Mouse (Mus musculus): ENCODE results near the gene Cdhr3.
A peak's percentile ranks its signal among the peaks of the same experiment; 100 is the strongest.

Gene Cdhr3

DNA sequence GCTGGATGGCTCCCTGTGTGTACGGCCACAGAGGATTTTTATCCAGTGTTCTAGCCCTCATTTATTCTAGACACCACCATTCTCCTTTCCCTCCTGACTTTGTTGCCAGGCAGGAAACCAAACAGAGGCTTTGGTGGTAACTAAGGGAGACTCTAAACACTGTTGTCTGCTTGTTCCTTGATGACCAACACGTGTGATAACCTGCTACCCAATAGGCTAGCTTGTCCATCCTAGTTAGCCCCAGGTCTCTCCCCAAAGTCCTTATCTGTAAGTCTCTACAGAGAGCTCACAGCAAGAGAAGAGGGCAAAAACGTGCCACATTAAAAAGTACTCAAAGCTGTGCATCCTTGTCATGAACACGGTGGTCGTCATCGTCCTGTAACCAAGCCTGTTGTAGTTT, at the start of gene Cdhr3:
TSS of gene Cdhr3 (minus strand) at position 101 of the 400 bp plus-strand sequence.
- no peak for ATAC-seq (ENCODE audit: insufficient number of reproducible peaks, low FRiP score, low TSS enrichment)

DNA sequence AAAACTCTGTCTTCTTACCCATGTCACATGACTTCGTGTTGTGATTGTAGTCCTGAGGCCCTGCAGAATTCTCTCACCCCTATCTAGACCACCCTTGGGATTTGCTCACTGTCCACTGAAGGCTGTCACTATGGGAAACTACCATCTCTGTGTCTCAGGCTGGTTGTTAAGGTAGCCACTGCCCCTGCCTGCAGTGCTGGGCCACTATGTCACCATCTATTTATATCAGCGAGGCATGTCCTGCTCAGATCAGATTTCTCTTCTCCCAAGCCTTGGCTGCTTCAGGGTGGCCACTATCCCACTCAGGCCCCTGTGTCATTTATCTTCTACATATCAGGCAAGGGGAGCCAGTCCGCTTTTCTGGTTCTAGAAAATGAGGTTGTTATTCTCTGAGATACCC, 46.4 kb upstream of the Cdhr3 start:
- ATAC-seq (ENCODE audit: insufficient number of reproducible peaks, low FRiP score, low TSS enrichment), result no peak

DNA sequence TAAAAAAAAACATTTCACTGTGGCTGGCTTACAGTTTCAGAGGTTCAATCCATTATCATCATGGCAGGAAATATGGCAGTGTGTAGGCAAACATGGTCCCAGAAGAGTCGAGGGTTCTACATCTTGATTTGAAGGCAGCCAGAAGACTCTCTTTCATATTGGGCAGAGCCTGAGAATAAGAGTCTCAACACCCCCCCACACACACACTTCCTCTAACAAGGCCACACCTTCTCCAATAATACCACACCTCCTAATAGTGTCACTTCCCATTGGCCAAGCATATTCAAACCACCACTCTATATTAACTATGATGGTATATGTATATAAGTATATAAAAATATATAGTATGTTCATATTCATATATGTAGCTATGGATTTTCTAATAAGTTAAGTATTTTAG, 45.2 kb upstream of the Cdhr3 start:
- ATAC-seq (ENCODE audit: insufficient number of reproducible peaks, low FRiP score, low TSS enrichment), result no peak

DNA sequence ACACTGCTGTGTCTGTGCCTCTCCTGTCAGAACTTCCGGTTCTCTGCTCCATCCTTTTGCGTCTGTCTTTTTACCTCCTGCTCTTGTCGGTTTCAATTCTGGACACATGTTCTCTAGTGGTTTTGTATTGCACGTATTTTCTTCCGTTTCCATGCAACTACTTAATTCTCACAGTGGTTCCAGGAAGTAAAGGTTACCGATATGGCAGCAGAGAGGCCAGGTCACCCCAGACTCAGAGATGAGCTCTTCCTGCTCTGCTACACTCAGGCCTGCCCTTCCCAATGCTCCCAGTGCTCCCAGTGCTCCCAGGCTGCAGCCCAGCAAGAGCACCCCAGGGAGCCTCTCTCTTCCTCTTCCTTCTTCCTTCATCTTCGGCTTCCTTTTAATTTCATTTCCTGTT, 39.1 kb upstream of the Cdhr3 start:
- no peak for ATAC-seq (ENCODE audit: insufficient number of reproducible peaks, low FRiP score, low TSS enrichment)

DNA sequence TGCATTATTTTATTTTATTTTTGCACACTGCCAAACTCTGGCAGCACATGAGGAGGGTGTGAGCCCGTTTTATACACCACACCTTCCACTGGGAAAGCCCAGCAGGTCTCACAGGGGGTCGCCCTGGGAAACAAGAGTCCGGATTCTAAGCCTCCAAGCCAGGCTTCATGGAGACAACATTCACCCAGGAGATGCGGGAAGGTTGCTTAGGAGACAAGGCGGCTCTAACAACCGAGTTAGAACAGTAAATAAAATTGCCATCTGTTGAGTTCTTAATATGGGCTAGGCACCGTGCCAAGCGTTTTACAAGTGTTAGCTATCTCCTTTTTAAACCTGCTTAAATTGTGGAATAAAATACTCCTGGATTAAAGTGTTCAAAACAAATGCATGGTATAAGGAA, 37.7 kb upstream of the Cdhr3 start:
- ATAC-seq (ENCODE audit: insufficient number of reproducible peaks, low FRiP score, low TSS enrichment), result no peak

DNA sequence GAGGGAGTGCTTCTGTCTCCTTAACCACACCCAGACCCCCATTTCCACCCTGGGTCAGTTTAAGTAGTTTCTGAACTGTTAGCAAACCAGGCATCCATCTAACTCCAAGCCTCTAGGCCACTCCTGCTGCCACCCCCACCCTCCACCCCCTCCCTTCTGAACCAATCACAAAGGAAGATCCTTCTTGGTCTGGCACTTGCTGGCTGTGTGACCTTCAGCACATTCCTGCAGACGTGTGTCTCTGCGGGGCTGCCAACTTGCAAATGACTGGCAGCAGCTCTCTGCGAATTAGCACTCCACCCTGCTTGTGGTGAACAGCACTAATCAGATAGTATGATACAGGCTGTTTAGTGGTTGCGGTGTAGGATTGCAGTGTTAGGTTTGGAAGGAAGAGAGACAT, 36.7 kb upstream of the Cdhr3 start:
- no peak for ATAC-seq (ENCODE audit: insufficient number of reproducible peaks, low FRiP score, low TSS enrichment)

DNA sequence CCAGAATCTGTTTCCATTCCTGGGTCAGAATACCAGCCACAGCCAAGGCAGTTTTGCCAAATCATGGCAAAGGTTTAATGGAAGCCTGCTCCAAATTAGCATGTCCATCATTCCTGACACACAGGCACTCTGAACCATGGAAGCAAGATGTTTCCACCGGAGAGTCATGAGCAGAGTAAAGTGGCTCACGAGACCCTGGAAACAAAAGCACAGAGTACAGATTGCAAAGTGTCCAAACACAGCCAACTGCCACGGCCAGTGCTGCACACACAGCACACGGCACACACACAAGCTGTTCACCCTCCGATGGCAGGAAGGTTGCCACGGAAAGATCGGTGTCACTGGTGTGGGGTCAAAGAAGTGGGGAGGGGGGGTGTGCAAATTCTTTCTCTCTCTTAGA, 36.0 kb upstream of the Cdhr3 start:
- ATAC-seq (ENCODE audit: insufficient number of reproducible peaks, low FRiP score, low TSS enrichment), result no peak

DNA sequence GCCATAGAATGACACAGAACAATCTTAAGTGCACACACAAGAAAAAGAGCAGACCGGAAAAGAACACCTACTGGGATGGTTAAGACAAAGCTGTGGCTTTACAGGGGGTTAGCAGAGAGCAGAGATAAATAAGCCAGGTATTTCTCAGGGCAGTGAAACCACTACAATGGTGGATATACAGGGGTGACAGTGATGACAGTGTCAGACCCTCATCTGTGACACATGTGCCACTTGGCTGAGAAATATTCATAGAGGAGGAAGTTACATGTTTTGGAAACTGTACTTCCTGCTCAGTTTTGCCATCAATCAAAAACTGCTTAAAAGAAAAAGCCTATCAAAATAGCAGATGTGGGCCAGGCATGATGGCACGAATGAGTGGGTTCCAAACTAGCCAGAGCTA, 35.4 kb upstream of the Cdhr3 start:
- ATAC-seq (ENCODE audit: insufficient number of reproducible peaks, low FRiP score, low TSS enrichment), result no peak

DNA sequence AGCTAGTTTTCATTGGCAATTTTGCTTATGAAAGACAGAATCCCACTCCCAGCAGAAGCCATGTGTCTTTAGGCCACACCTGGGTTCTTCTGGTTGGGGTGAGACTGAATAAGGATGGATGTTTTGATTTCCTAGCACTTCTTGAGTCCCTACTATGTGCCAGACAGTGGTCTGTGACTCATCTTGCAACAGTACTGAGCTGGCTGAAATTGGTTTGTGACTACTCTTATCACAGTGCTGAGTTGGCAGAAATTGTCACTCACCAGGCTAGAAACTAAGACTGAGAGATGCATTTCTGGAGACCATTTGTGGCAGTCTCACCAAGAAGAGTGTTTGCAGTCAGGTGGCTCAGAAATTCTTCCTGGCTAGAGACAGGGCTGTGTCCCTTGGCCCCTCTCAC, 33.6 kb upstream of the Cdhr3 start:
- ATAC-seq (ENCODE audit: insufficient number of reproducible peaks, low FRiP score, low TSS enrichment), result no peak

DNA sequence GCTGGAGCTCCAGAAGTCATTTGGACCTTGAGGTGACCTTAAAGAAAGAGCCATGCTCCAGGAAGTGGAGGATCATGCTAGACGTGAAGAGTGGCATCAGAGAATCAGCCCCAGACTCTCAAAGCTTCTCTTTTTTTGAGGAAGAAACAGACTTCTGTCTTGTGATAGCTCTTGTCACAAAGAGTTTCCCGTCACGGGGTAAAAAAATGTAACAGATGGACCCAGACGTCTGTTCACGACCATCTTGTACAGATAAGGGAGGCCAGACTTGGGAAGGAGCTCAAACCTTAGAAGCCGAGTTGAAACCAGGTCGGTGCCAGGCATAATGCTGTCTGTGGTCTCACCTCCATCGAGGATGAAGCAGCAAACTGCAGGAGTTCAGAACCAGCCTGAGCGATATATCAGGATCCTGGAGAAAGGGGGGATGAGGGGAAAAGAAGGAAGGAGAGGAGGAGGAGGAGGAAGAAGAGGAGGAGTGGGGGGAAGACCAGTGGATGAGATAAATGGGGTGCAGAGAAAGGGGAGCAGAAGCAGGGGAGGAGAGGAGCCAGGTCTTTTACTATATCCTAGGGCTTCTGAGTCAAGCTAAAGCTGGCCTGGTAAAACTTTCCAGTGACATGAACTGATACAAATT, 33.0 kb upstream of the Cdhr3 start:
- ATAC-seq (ENCODE audit: insufficient number of reproducible peaks, low FRiP score, low TSS enrichment), result no peak

DNA sequence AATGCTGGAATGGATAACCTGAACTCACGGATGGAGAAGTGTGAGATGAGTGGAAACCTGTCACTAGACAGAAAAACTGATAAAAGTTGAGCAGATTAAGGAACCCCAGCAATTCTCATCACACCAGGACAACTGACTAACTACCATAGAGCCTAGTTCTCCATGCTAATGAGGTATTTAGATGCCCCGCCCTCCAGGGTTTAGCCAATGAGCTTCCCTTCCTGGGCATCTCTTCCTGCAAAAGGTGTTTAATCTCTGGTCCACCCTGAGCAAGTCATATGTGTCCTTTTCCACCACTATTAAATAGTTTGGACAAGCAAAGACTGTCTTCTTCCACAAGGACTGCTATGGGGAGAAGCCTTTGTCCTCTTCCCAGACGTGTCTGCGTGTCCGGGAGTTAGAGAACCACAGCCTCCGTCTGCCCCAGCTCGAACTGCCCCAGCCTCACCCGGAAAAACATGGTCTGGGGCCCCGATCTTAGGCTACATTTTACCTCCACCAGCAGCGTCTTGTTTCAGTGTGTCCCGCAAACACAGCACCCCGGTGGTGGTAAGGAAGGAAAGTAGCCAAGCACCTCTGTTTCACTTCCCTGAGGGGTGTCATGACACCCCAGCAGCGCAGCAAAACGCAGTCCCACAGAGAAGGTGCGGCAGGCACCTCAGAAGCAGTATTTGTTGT, 26.1 kb upstream of the Cdhr3 start:
- no peak for ATAC-seq (ENCODE audit: insufficient number of reproducible peaks, low FRiP score, low TSS enrichment)

DNA sequence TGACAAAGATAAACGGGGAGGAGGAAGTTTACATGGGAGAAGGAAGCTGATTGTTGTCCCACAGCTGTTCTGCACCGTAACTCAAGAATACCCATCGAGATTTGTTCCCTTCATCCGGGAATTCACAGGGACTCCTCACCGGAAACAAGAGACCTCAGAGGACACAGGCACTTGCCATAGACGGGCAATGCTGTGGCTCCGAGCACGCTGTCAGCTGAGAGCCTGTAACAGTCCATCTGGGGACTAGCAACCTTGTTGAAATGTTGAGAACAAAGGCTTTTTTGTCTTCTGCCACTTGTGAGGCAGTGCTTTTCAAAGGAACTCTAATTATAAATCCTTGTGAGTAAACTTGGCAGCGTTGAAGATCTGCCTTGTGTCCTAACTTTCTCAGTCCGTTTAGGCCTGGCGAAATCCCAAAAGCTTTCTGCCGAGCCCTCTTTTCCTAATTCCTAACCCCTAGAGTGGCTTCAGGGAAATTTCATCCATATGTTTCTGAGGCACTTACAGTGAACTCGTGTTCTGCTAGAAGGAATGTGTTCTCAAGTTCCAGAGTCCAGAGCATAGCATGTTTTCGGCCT, 18.3 kb upstream of the Cdhr3 start:
- no peak for ATAC-seq (ENCODE audit: insufficient number of reproducible peaks, low FRiP score, low TSS enrichment)

DNA sequence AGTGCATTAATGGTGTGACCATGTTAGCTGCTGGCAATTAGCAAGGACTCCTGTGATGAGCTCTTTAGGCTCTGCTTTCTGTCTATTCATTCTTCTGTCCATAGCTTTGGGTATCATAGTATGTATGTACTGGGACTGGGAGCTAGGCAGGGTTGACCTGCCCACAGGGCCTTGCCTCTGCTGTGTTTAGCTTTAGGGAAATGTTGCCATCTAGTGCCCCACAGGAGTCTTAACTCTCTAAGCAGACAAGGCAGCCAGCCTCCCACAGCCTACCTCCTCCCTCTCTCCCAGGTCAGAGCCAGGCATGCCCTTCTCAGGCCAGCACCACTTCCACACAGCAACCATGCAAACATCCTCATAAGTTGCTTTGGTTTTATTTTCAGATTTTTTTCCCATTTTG, 16.9 kb upstream of the Cdhr3 start:
- peak; percentile 73; the same call in 1 of the 2 replicates for ATAC-seq (ENCODE audit: insufficient number of reproducible peaks, low FRiP score, low TSS enrichment)

DNA sequence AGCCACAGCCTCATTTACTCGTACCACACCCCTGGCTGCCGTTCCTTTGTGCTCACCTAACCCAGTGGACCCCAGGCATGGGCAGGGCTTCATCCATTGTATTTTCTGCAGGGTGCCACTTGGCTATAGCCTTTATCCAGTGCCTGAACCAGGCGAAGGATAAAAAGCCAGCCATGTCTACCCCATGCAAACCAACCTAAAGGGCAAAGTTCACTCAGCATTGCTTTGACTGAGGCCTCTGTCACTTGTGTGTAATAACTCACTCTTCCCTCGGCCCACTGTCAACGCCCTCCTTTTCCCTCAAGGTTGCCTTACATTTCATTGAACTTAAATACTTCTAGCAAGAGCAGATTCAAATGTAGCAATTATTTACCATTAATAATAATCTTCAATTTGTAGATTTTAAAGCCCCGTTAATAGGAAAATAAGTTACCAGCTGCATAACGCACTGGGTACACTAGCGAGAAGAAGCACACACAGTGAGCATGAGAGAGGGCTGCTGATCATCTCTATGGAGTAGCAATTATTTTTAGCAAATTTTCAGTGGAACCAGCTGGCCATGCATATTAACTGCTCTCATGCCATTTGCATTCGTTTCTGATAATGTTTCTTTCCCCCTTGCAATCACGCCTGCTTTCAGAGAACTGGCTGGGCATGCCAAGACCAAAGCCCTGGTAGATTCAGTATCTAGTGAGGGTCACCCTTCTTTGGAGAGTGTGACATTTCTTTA, 13.9 kb upstream of the Cdhr3 start:
- ATAC-seq (ENCODE audit: insufficient number of reproducible peaks, low FRiP score, low TSS enrichment), result no peak

DNA sequence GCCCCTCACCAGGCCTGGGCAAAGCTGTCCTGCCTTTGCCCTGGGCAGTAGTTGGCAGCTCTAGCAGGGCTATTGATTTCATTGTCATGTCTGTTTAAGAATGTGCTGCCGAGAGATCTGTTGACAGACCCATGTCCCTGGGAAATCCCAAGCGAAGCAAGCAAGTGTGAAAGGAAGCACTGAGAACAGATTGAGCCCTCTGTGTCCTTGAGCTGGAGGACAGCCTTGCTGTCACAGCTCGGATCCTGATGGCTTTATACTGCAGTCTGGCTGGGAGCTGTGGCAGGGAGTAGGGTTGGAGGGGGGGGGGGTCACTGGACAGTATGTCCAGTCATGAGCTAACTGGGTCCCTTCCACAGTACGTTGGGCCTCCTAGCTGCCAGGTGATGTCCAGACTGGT, 13.0 kb upstream of the Cdhr3 start:
- ATAC-seq (ENCODE audit: insufficient number of reproducible peaks, low FRiP score, low TSS enrichment), result peak; percentile 37; the same call in 1 of the 2 replicates

DNA sequence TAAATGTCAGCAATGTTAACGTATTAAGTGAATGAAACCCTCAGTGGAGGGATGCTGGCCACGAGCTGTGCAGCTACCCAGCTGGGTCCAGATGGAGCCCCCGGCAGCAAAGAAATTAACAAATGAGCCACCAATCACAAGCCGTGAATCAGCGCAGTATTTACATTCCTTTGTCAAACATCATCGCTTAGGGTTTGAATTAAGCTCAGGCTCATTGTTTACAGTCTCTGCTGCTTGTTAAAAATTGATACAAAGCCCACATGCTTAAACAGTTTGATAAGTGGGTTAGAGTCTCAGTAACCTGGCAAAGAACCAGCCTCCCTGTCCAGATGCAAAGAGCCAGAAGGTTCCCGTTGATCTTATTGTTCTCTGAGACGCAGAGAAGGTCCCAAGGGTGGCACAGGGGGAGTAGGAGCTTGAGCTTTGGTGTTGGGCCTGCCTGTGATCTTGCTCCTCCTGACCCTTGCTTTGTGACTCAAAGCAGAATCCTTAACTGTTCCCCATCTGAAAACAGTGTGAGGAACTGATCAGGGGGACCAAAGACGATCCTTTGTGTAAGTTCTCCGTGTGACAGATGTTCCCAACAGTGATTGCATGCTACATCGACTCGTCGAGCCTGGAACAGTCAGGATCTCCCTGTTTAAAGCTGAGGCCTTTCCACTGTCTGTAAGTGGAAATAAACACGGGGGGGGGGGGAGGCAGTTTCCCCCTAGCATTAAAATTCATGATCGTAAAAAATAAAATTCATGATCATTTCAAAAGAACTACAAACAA, 9.9 kb upstream of the Cdhr3 start:
- ATAC-seq (ENCODE audit: insufficient number of reproducible peaks, low FRiP score, low TSS enrichment), result no peak

DNA sequence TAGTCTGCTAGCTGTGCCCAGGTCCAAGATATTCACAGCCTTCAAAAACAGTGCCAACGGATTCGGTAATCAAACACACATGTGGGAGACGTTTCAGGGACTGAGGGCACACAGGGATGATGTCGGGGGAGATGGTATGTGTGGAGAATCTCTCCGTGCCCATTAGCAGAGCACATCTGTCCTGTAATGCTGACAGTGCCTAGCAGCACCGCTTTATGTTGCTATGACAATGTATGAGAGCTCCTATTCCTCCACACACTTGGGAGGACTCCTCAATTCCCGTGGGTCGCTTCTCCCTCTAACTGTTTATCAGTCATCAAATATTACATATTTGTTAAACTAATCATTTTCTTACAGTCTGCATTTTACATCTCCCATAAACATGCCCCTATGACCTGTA, 9.0 kb upstream of the Cdhr3 start:
- no peak for ATAC-seq (ENCODE audit: insufficient number of reproducible peaks, low FRiP score, low TSS enrichment)

DNA sequence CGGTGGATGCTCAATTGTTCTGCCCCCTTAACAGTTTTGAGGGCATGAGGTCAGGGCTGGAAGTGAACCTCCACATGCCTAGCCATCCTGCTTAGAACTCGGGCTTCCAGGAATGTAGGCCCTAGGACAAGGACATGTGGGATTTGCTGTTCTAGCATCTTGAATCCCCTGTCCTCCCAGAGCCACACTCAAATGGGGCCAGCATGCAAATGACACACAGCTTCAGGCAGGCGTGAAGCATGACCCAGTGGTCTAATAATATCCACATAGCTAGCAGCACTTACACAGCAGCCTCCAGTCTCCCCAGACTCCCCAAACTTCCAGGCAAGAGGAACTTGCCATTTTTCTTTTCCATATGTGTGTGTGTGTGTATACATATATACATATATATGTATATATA, 3.3 kb upstream of the Cdhr3 start:
- no peak for ATAC-seq (ENCODE audit: insufficient number of reproducible peaks, low FRiP score, low TSS enrichment)

DNA sequence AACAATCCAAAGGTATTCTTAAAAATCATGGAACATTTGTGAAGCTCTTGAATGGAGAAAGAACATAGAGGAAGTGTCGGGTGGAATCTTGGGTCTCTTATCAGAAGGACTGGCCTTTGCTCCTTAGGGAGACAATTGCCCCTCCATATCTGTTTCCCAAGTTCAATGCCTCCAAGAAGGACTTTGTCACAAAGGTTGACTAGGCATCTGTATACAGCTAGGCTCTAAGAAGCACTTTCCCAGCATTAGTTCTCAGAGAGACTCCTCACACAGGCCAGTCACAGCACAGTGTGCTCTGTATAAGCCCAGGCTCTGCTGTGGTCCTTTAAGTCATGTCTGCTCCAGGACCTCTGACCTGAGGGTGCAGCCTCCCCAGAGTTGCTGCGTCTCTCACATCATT, 479 bp downstream of the Cdhr3 start:
- no peak for ATAC-seq (ENCODE audit: insufficient number of reproducible peaks, low FRiP score, low TSS enrichment)

DNA sequence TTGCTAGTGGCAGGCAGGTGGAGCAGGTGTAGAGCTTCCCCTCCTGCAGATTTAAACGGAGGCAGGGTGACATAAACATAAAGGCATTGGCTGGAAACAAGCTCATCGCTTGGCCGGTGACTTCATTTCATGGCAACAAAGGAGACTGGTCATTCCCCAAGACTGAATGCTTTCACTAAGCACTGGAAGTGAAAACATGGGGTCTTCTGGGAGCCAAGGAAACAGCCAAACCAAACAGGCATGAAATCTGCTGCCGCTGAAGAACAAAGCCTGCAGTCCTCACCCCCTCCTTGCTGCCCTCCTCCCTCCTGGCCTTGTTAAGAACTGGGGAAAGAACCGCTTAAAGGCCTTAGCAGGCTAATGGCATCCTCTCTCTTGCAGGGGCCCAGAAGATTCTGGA, 6.5 kb downstream of the Cdhr3 start:
- no peak for ATAC-seq (ENCODE audit: insufficient number of reproducible peaks, low FRiP score, low TSS enrichment)

DNA sequence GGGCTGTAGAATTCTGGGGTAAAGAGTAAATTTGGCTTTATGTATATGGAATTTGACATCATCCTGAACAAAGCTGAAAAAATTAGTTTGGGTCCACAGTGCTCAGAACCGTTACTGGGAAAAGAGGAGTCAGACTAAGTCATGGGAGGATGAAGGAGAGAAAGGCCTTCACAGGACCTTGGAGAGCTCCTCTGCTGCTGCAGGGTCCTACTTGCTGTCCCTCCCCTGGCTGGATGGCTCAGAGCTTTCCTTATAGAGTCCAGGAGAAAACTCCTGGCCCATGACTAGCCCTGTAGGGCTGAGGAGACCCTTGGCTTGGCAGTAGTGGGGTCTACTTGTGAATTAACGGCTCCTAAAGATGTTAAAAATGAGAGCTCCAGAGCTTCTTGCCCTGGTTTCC, 8.0 kb downstream of the Cdhr3 start:
- no peak for ATAC-seq (ENCODE audit: insufficient number of reproducible peaks, low FRiP score, low TSS enrichment)
